Mouse (Mus musculus) 3T3-L1 (cell line): ENCODE measurements around the gene Zwilch.

Source experiments
- DNase-seq: peaks from one replicate; pipeline ENCODE4 v3.0.0-alpha.2; 2015; ENCODE audit warnings: low read depth, low spot score

Gene Zwilch

DNA sequence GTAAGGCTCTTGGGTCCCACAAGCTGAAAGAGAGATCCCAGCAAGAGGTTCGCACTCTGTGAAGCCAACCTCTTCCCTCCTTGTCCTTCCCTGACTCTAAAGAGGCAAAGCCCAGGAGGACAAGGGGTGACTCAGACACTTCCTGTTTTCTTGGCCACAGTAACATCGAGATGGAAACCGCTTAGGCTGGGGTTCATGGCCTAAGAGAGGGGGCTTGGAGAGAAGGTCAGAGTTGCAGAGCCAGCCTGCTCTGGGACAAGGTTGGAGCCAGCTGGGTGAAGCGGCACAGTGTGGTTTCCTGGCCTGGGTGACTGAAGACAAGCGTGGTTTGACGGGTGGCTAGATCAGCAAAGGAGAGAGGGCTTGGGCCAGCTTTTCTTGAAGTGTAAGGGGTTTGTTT lies 67.6 kb downstream of the Zwilch start:
- peak; percentile 47 for DNase-seq

DNA sequence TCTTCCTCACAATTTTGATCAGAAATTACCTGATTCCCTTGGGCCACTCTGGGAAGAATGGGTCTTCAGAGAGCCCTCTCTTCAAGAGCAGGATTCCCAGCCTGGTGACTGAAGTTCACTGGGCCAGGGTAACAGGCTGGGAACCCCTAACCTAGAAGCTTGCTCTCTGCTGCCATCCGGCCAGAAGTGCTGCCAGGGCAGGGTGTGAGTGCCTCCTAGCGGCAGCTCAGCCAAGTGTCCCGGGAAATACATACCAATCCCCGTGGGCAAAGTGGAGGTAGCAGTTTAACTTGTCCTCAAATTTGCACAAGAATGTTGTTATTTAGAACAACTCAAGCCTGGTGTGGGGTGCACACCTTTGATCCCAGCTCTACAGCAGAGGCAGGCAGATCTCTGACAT lies 72.5 kb downstream of the Zwilch start:
- DNase-seq = peak; percentile 79

DNA sequence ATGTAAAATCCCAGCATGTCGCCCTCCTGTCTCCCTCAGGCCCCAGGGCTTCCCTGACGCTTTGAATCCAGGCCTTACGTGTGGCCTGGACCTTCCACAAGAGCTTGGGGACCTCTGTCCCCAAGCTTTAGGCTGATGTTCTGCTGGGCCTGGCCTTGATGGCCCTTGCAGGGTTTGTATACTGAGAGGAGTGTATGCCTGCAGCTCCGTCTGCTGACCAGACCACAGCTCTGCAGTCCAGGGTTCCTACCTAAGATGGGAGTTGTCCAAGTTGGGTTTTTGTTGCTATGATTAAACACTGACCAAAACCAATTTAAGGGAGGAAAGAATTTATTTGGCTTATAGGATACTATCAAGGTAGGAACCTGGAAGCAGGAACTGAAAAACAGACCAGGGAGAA lies 74.6 kb downstream of the Zwilch start:
- DNase-seq = peak; percentile 43

DNA sequence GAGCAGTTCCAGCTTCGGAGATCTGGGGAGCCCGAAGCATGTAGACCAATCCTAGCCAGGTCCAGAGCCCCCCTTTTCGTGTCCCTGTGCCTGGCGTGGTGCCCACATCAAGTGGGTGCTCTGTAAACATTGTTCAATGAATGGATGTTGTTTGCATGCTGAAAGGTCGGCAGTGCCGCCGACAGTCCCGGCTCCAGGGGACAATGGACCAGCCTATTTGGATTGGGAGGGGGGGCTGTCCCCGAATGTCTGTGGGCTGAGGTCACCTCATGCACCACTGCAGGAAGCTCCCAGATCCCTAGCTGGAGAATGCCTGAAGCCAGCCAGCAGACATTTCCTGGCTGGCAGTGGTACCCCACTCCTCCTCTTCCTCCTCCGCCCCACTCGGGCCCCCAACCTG lies 78.8 kb downstream of the Zwilch start:
- no peak for DNase-seq

DNA sequence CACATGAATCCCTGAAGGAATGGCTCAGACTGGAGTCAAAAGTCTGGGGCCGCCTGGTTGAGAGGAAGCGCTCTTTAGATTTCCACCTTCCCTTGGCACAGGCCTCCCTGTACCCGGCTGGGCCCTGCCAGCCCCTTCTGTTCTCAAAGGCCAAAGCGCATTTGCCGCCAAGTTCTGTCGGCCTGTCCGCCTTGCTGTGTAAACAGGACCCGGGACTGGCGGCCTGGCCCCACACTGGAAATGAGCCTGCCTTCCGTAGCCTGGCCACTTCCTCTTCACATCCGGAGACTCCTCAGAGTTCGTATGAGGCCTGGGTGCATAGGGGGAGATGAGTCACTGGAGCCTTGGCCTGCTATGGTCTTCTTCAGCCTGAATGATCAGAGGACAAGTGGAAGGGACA lies 83.9 kb downstream of the Zwilch start:
- DNase-seq = no peak

DNA sequence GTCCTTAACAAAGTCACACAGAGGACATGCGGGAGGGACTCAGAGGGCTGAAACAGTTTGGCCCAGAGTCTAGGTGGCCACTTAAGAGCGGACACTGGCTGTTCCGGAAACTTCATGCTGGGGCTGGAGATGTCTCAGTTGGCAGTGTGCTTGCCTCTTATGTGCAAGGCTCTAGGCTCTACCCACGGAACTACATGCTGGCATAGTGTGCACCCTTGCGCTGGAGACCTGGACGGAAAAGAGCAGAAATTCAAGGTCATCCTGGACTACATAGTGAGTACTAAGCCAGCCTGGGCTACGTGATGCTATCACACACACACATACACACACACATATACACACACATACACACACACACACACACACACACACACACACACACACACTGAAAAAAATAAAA lies 84.6 kb downstream of the Zwilch start:
- DNase-seq = no peak

DNA sequence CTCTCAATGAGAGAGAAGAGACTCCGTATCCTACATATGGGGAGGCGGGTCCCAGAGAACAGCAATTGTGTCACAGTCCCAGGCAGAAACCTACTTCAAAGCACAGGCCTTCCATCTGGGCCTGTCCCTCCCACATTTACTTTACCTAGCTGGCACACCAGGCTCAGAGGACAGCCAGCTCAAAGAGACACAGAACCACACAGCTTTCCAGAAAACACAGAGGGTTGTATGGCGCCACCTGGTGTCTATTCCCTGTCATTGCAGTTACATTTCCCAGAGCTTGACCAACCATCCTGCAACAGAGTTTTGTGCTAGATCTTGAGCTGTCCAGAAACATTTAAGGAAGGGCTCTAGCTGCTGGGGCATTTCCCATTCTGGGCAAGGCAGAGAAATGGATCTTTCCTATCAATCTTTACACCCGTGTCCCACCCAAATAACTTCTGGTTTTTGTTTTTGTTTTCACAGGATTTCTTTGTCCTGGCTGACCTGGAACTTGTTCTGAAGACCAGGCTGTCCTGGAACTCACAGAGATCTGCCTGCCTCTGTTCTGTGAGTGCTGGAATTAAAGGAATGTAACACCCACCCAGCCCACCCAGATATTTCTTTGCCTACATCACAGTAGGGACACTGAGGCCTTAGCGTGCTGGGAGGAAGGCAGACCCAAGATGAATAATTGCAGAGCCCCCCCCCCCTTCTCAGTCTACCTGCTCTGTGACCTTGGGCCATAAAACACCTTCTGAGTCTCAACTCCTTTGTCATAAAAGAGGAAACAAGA lies 85.3 kb downstream of the Zwilch start:
- peak; percentile 90 for DNase-seq
